Mouse (Mus musculus): ENCODE results near the gene Slc16a8. TPM values are rescaled to one million over a fixed set of nuclear protein-coding genes. Genes with fewer than 3 reads are reported as not detected.

The Slc16a8 gene
- total RNA-seq, 2 experiments from 2014 or later = not detected

DNA sequence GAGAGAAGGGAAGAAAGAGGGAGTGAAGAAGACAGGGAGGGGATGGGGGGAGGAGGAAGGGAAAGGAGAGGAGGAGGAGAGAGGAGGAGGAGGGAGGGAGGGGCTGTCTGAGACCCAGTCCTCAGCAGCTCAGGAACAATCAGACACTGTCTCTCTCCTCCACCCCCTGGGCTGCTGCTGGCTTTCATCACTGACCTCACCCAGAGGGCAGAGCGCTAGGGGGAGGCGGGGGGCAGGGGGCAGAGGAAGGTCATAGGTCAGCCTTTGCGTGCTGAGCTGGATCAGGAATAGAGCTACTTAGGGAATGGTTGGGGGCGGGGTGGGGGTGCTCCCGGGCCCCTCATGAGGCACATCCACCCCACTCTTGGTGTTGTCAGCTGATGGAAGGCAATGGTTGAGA lies 30.9 kb downstream of the Slc16a8 start:
- DNase-seq (ENCODE audit: low spot score in 2 of 2) = no peak

GRCm38 (mm10) chr15:79219572-79219971 lies 35.0 kb downstream of the Slc16a8 start:
- DNase-seq (ENCODE audit: low spot score in 2 of 2) = no peak

- no peak for DNase-seq (ENCODE audit: low spot score in 2 of 2)
Observed at GRCm38 (mm10) chr15:79216191-79216590, 38.4 kb downstream of the Slc16a8 start.

GRCm38 (mm10) chr15:79213591-79213990 lies 41.0 kb downstream of the Slc16a8 start:
- DNase-seq (ENCODE audit: low spot score in 2 of 2) = no peak

DNA sequence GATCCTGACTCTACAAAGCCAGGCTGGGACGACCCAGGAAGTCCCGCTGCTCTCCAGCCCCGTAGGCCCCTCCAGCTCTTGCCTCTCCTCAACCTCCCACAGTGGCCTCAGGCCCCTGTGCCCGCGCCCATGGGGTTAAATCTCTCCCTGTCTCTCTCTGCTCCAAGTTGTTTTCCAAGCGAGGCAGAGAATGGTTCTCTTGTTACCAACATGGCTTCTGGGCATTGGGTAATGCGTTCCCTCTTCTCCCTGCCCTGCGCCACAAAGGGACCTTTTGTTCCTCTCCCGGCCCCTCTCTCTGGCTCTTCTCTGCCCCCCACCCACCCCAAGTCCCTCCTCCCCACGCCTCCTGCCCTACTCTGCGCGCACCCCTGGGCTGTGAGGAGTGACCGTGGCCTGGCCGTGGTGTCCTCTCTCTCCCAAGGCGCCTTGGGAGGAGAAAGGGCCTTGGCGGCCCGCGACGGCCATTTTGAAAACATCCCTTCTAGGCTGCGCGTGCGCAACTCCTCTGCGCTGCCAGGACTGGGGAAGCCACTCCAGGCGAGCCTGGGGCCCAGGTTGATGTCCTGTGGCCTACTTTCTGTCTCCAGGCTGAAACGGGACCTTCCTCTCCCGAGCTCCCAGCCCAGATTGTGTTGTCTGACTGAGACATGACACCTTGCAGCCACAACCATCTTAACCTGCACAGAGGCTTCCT lies 41.7 kb downstream of the Slc16a8 start:
- DNase-seq (ENCODE audit: low spot score in 2 of 2) = no peak

GRCm38 (mm10) chr15:79210357-79210756 lies 44.2 kb downstream of the Slc16a8 start:
- no peak for DNase-seq (ENCODE audit: low spot score in 2 of 2)

DNA sequence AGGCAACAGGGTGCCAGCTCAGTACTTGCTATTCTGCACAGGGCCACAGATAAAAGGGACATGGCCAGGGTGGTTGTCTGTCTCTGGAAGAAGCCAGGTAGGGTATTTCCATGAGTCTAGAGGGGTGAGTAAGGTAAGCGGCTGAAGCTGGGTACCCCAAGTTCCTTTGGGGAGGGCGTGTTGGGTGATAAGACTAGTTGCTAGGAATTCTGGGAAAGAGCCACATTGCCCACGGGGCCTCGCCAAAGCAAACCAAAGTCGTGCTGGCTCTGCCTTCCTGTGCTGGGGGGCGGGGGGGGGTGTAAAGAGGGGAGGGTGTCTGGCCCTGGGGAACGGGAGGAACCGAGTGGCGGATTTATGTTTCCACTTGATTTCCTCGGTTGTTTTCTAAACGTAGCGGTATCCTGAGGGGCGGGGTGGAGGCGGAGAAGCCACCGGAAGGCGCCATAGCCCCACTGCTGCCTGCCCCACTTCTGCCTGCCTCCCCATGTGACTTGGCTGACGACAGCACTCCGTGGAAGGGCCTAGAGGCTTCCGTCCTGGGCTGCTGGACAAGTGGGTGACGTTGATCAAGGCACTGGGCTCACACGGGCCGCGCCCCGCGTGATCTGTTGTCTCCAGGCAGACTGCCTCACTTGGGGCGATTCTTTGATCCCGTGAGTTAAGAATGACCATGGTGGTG lies 45.7 kb downstream of the Slc16a8 start:
- peak in 1 of 2 experiments; percentile 21 for DNase-seq (ENCODE audit: low spot score in 2 of 2)

- DNase-seq (ENCODE audit: low spot score in 2 of 2) = no peak
Observed at GRCm38 (mm10) chr15:79208211-79208610, 46.4 kb downstream of the Slc16a8 start.

DNA sequence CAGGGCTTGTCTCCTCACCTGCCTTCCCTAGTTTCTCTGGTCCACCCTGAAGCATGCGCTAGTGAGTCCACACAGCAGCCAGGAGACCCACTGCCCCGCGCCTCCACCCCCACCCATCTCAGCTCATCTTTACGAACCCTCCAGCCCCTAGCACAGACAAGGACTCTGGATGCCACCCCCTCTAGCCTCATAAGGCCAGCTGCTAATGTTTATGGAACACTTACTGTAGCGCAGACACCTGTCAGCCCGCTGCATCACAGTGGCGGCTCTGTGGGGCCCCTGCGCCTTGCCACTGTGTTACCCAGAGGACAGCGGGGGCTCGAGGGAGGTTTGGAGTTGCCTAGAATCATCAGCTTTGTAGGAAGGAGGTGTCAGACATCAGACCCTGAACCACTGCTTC lies 52.0 kb downstream of the Slc16a8 start:
- DNase-seq (ENCODE audit: low spot score in 2 of 2) = no peak

GRCm38 (mm10) chr15:79201491-79202150 lies 52.9 kb downstream of the Slc16a8 start:
- DNase-seq (ENCODE audit: low spot score in 2 of 2) = peak; percentile 28 to 30

Other genes with a start within 250 kb of the Slc16a8 start
- gene H1f0, start 226.3 kb downstream of the Slc16a8 start, total RNA-seq (2021) = 10 to 100 TPM; 79.6 to 93.8 TPM
- under 1 TPM; 0.82 to 0.98 TPM for gene Galr3, start 212.9 kb downstream of the Slc16a8 start, total RNA-seq (2021)
- gene Ankrd54, start 191.9 kb downstream of the Slc16a8 start, total RNA-seq (2021) = 10 to 100 TPM; 17.8 to 24.9 TPM
- gene Eif3l, start 179.6 kb downstream of the Slc16a8 start, total RNA-seq (2021) = 10 to 100 TPM; 66.5 to 68.2 TPM
- gene Micall1, start 145.9 kb downstream of the Slc16a8 start, total RNA-seq (2021) = 10 to 100 TPM; 22.2 to 26.8 TPM
- 100 to 1,000 TPM; 102 to 111 TPM for gene Polr2f, start 113.8 kb downstream of the Slc16a8 start, total RNA-seq (2021)
- gene 1700088E04Rik, start 113.5 kb downstream of the Slc16a8 start, total RNA-seq (2021) = 10 to 100 TPM in 1 of 2 experiments, 1 to 10 TPM in 1; 7.3 to 10.8 TPM
- 10 to 100 TPM; 19.6 to 26.1 TPM for gene Sox10, start 89.5 kb downstream of the Slc16a8 start, total RNA-seq (2021)
- 10 to 100 TPM; 47.1 to 54.0 TPM for gene Pick1, start 25.6 kb downstream of the Slc16a8 start, total RNA-seq (2021)
- gene Gm49486, start 25.4 kb downstream of the Slc16a8 start, total RNA-seq (2021) = under 1 TPM; 0.16 to 0.42 TPM
- 1 to 10 TPM; 3.1 to 4.9 TPM for gene Baiap2l2, start 30.8 kb upstream of the Slc16a8 start, total RNA-seq (2021)
- gene Pla2g6, start 73.6 kb upstream of the Slc16a8 start, total RNA-seq (2021) = 10 to 100 TPM; 18.4 to 21.2 TPM
- gene Maff, start 91.9 kb upstream of the Slc16a8 start, total RNA-seq (2021) = 1 to 10 TPM; 1.8 to 2.8 TPM
- 10 to 100 TPM; 71.3 to 74.8 TPM for gene Tmem184b, start 148.8 kb upstream of the Slc16a8 start, total RNA-seq (2021)
- 100 to 1,000 TPM; 135 to 149 TPM for gene Csnk1e, start 200.8 kb upstream of the Slc16a8 start, total RNA-seq (2021)

Data from left cerebral cortex, adult 18-20 months (tissue).